Mouse (Mus musculus) MEL (cell line): ENCODE measurements around the gene Cdkn2d. TPM values are rescaled to one million over a fixed set of nuclear protein-coding genes. Genes with fewer than 3 reads are reported as not detected.
"Not testable (repeated sequence)": the region's sequence is repeated elsewhere in the genome, so short reads cannot be mapped to it uniquely, and the experiment has no call there.

ENCODE experiments used
- DNase-seq: peaks from one replicate; pipeline ENCODE4 v3.0.0; 2011; ENCODE audit warnings: low read depth, low spot score
- H3K27ac ChIP-seq: 2 replicates; pipeline ENCODE4 v1.5.1; 2012; ENCODE audit warnings: low read depth, mild to moderate bottlenecking, control low read depth, low read length, moderate library complexity; ENCODE audit not compliant: control insufficient read depth
- H3K27me3 ChIP-seq, 2 experiments: fragments of 150-350 bp in 1 of 2; sonication (generic) in 1 of 2; 2 replicates each; pipeline ENCODE4 v1.6.1; 2012; ENCODE audit warnings: low read length in 2 of 2, mild to moderate bottlenecking in 2 of 2, improper control_type of control experiment in 1 of 2, moderate library complexity in 1 of 2; ENCODE audit not compliant: insufficient read depth in 2 of 2, control insufficient read depth in 1 of 2
- H3K36me3 ChIP-seq, 2 experiments: 2 replicates each; pipeline ENCODE4 v1.6.1; 2012 to 2014; ENCODE audit warnings: low read length in 2 of 2, improper control_type of control experiment in 1 of 2, inconsistent platforms in 1 of 2, mild to moderate bottlenecking in 1 of 2; ENCODE audit not compliant: insufficient read depth in 2 of 2, control insufficient read depth in 1 of 2
- H3K4me1 ChIP-seq, 2 experiments: fragments of 150-350 bp in 1 of 2; sonication (generic) in 1 of 2; 2 replicates each; pipeline ENCODE4 v1.6.1; 2012; ENCODE audit warnings: low read length in 2 of 2, improper control_type of control experiment in 1 of 2, mild to moderate bottlenecking in 1 of 2; ENCODE audit not compliant: insufficient read depth in 2 of 2, control insufficient read depth in 1 of 2
- H3K4me3 ChIP-seq, 2 experiments: fragments of 150-350 bp in 1 of 2; sonication (generic) in 1 of 2; 2 replicates each; pipeline ENCODE4 v1.5.1; 2012; ENCODE audit warnings: low read depth in 2 of 2, low read length in 2 of 2, mild to moderate bottlenecking in 2 of 2, moderate library complexity in 2 of 2, control low read depth in 1 of 2, improper control_type of control experiment in 1 of 2; ENCODE audit not compliant: control insufficient read depth in 1 of 2, insufficient read depth in 1 of 2
- H3K79me2 ChIP-seq: 2 replicates; pipeline ENCODE4 v1.6.1; 2012; ENCODE audit warnings: mild to moderate bottlenecking, low read length, moderate library complexity; ENCODE audit not compliant: control insufficient read depth, poor library complexity, insufficient read depth
- H3K9ac ChIP-seq: 2 replicates; pipeline ENCODE4 v1.6.1; 2012; ENCODE audit warnings: low read depth, mild to moderate bottlenecking, control low read depth, low read length, moderate library complexity; ENCODE audit not compliant: control insufficient read depth, poor library complexity, severe bottlenecking
- H3K9me3 ChIP-seq: fragments of 150-350 bp; sonication (generic); replicated peaks from 2 replicates; pipeline ENCODE4 v1.6.1; 2012; ENCODE audit warnings: mild to moderate bottlenecking, low read length, improper control_type of control experiment, moderate library complexity; ENCODE audit not compliant: insufficient read depth
- BHLHE40 ChIP-seq: IDR thresholded peaks from 2 replicates; pipeline ENCODE4 v1.6.1; 2012; ENCODE audit warnings: low read depth, mild to moderate bottlenecking, inconsistent platforms, low read length, improper control_type of control experiment, borderline replicate concordance
- E2F4 ChIP-seq: IDR thresholded peaks from 2 replicates; pipeline ENCODE4 v1.6.1; 2011; ENCODE audit warnings: low read depth, low read length, improper control_type of control experiment, borderline replicate concordance
- ELF1 ChIP-seq: IDR thresholded peaks from 2 replicates; pipeline ENCODE4 v1.6.1; 2014; ENCODE audit warnings: low read depth, mild to moderate bottlenecking, inconsistent platforms, low read length, improper control_type of control experiment, moderate library complexity
- ETS1 ChIP-seq: IDR thresholded peaks from 2 replicates; pipeline ENCODE4 v1.6.1; 2012; ENCODE audit warnings: low read depth, mild to moderate bottlenecking, inconsistent platforms, low read length, improper control_type of control experiment, moderate library complexity
- GABPA ChIP-seq: IDR thresholded peaks from 2 replicates; pipeline ENCODE4 v1.6.1; 2012; ENCODE audit warnings: low read depth, mild to moderate bottlenecking, inconsistent platforms, low read length, improper control_type of control experiment, moderate library complexity
- GATA1 ChIP-seq: IDR thresholded peaks from 2 replicates; pipeline ENCODE4 v1.6.1; 2011; ENCODE audit warnings: low read depth, low read length, improper control_type of control experiment
- KAT2A ChIP-seq: conservative IDR thresholded peaks from 2 replicates; pipeline ENCODE4 v1.6.1; 2012; ENCODE audit warnings: low read depth, low read length, improper control_type of control experiment, inconsistent platforms
- MXI1 ChIP-seq: IDR thresholded peaks from 2 replicates; pipeline ENCODE4 v1.6.1; 2011; ENCODE audit warnings: mild to moderate bottlenecking, low read depth, low read length, improper control_type of control experiment
- MYC ChIP-seq: IDR thresholded peaks from 2 replicates; pipeline ENCODE4 v1.6.1; 2011; ENCODE audit warnings: low read depth, mild to moderate bottlenecking, low read length, improper control_type of control experiment, moderate library complexity
- NELFE ChIP-seq: IDR thresholded peaks from 2 replicates; pipeline ENCODE4 v1.6.1; 2011; ENCODE audit warnings: low read depth, low read length, improper control_type of control experiment
- POLR2A ChIP-seq, 2 experiments: IDR thresholded peaks; 2 replicates each; pipeline ENCODE4 v1.6.1; 2011 to 2012; ENCODE audit warnings: low read length in 2 of 2, mild to moderate bottlenecking in 2 of 2, control low read depth in 1 of 2, improper control_type of control experiment in 1 of 2, low read depth in 1 of 2, moderate library complexity in 1 of 2; ENCODE audit not compliant: control insufficient read depth in 1 of 2, insufficient read depth in 1 of 2, poor library complexity in 1 of 2
- POLR2AphosphoS2 ChIP-seq: IDR thresholded peaks from 2 replicates; pipeline ENCODE4 v1.6.1; 2011; ENCODE audit warnings: low read length, improper control_type of control experiment
- POLR2AphosphoS5 ChIP-seq: IDR thresholded peaks from 2 replicates; pipeline ENCODE4 v1.6.1; 2012; ENCODE audit warnings: low read depth, borderline replicate concordance, mild to moderate bottlenecking, inconsistent platforms, low read length, moderate library complexity, mixed read lengths
- RAD21 ChIP-seq: IDR thresholded peaks from 2 replicates; pipeline ENCODE4 v1.6.1; 2011; ENCODE audit warnings: mild to moderate bottlenecking, low read depth, low read length, improper control_type of control experiment
- TAL1 ChIP-seq: IDR thresholded peaks from 2 replicates; pipeline ENCODE4 v1.6.1; 2012; ENCODE audit warnings: mild to moderate bottlenecking, inconsistent platforms, low read length, moderate library complexity, mixed read lengths
- TBP ChIP-seq: IDR thresholded peaks from 2 replicates; pipeline ENCODE4 v1.8.0; 2011; ENCODE audit warnings: low read depth, low read length, improper control_type of control experiment
- TCF12 ChIP-seq: IDR thresholded peaks from 2 replicates; pipeline ENCODE4 v1.6.1; 2014; ENCODE audit warnings: low read depth, mild to moderate bottlenecking, inconsistent platforms, low read length, improper control_type of control experiment, moderate library complexity
- USF1 ChIP-seq: IDR thresholded peaks from 2 replicates; pipeline ENCODE4 v1.6.1; 2014; ENCODE audit warnings: low read depth, mild to moderate bottlenecking, inconsistent platforms, low read length, improper control_type of control experiment, moderate library complexity
- USF2 ChIP-seq, 2 experiments: IDR thresholded peaks; 2 replicates each; pipeline ENCODE4 v1.6.1; 2011 to 2012; ENCODE audit warnings: improper control_type of control experiment in 2 of 2, low read length in 2 of 2, borderline replicate concordance in 1 of 2, inconsistent platforms in 1 of 2, low read depth in 1 of 2, mild to moderate bottlenecking in 1 of 2; ENCODE audit not compliant: insufficient read depth in 1 of 2
- ZC3H11A ChIP-seq: IDR thresholded peaks from 2 replicates; pipeline ENCODE4 v1.6.1; 2012; ENCODE audit warnings: low read depth, mild to moderate bottlenecking, inconsistent platforms, low read length, improper control_type of control experiment
- ZKSCAN1 ChIP-seq: IDR thresholded peaks from 2 replicates; pipeline ENCODE4 v1.6.1; 2012; ENCODE audit warnings: low read depth, mild to moderate bottlenecking, inconsistent platforms, low read length, improper control_type of control experiment, moderate library complexity
- ZNF384 ChIP-seq: IDR thresholded peaks from 2 replicates; pipeline ENCODE4 v1.6.1; 2012; ENCODE audit warnings: low read depth, mild to moderate bottlenecking, inconsistent platforms, low read length, improper control_type of control experiment
- polyA plus RNA-seq, 2 experiments: library from polyadenylated mRNA; stranded (reverse) in 1 of 2; unstranded in 1 of 2; fragments of >175 nt in 1 of 2; fragments of >200 nt in 1 of 2; gene quantifications; 2 replicates each; pipeline versions ENCODE4 v1.2.1 to v1.2.4; 2012; ENCODE audit warnings: low replicate concordance in 2 of 2, low read depth in 1 of 2; ENCODE audit not compliant: insufficient read length in 2 of 2, insufficient read depth in 1 of 2, missing spikeins in 1 of 2
- total RNA-seq: library from RNA; depleted of rRNA; stranded (reverse); fragments of 300-350 nt; gene quantifications from 2 replicates; pipeline ENCODE4 v1.2.3, GENCODE M21; 2012

Cdkn2d gene
- total and polyA plus RNA-seq, 3 experiments, result 40.1 to 67.9 TPM; not detected in 1

DNA sequence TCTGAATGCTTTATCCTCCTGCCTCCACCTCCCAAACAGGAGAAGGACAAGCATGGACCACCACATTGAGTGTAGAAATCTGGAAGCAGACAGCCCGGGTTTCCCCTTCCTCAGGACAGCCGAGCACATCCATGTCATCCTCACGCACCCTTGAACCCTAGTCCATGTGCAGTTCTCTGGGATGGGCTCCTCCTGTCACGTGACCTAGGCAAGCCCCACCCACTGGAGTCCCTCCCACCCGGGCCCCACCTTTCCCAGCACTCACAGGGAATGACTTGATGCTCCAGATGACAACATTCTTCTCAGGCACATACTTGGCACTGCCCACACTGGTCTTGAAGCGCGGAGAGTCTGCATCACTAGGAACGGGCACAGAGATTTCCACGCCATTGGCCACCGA lies 7.8 kb upstream of the Cdkn2d start:
- Histone ChIP-seq H3K79me2 (no peaks in the 10 kb centered on the region), H3K4me3 (no peak overlapping the region), H3K27me3 (peaks cover 8 to 9% of the 10 kb centered on the region in 2 experiments; a peak in 3 of 4 replicates), H3K9me3 (no peaks in the 10 kb centered on the region), H3K27ac (no peak overlapping the region), H3K4me1 (no peaks in the 10 kb centered on the region), H3K36me3 (no peaks in the 10 kb centered on the region), H3K9ac (no peak overlapping the region)
- no peak for TF ChIP-seq POLR2A (IDR thresholded peaks at IDR 0.05; ENCODE audit: control insufficient read depth in 1 of 2, insufficient read depth in 1 of 2, low read depth in 1 of 2, low read length in 2 of 2, poor library complexity in 1 of 2)
- TF ChIP-seq ZNF384, result no peak
- TF ChIP-seq E2F4, result no peak
- no peak for TF ChIP-seq TCF12
- no peak for TF ChIP-seq RAD21
- no peak for TF ChIP-seq MXI1
- no peak for TF ChIP-seq POLR2AphosphoS2
- no peak for TF ChIP-seq GATA1
- TF ChIP-seq MYC, result no peak
- TF ChIP-seq TBP, result no peak
- TF ChIP-seq BHLHE40, result peak; percentile 42; the same call in 1 of the 2 replicates
- no peak for TF ChIP-seq ELF1
- no peak for TF ChIP-seq NELFE
- peak; percentile 83 for TF ChIP-seq USF1
- TF ChIP-seq USF2 (IDR thresholded peaks at IDR 0.05; ENCODE audit: borderline replicate concordance in 1 of 2, insufficient read depth in 1 of 2, low read depth in 1 of 2, low read length in 2 of 2), result peak; percentile 21 to 48; a peak in 1 of 4 replicates
- no peak for TF ChIP-seq GABPA
- TF ChIP-seq TAL1, result no peak; the same call in 1 of the 2 replicates
- DNase-seq, result no peak

DNA sequence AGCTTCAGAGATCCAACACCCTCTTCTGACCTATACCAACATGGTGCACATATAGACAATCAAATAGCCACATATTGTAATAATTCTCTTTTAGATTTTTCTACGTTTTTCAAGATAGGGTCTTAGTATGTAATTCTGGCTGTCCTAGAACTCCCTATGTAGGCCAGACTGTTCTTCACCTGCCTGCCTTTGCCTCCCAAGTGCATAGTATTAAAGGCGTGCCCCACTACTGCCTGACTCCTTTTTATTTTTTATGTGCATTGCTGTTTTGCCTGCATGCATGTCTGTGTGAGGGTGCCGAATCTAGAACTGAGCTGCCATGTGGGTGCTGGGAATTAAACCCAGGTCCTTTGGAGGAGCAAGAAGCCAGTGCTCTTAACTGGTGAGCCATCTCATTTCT lies 1.1 kb upstream of the Cdkn2d start:
- Histone ChIP-seq H3K27me3 (peaks cover 0 to 5% of the 10 kb centered on the region in 2 experiments; a peak in 2 of 4 replicates), H3K36me3 (peaks cover 0 to 27% of the 10 kb centered on the region in 2 experiments; a peak in 2 of 4 replicates), H3K4me1 (peaks cover 18 to 20% of the 10 kb centered on the region in 2 experiments), H3K79me2 (peaks cover 30% of the 10 kb centered on the region)
- TF ChIP-seq ZKSCAN1 (no peak), KAT2A (no peak), TBP (no peak), ETS1 (no peak), ZC3H11A (no peak), POLR2AphosphoS5 (no peak)
- TF ChIP-seq, all 39 proteins: peak for 0
- Histone ChIP-seq H3K9ac (peak overlapping the region; percentile 28), H3K9me3 (no peaks in the 10 kb centered on the region), H3K27ac (no peak overlapping the region), H3K4me3 (peak overlapping the region in 1 of 2 experiments; percentile 47; a peak in 2 of 4 replicates)
- DNase-seq, result peak; percentile 71

DNA sequence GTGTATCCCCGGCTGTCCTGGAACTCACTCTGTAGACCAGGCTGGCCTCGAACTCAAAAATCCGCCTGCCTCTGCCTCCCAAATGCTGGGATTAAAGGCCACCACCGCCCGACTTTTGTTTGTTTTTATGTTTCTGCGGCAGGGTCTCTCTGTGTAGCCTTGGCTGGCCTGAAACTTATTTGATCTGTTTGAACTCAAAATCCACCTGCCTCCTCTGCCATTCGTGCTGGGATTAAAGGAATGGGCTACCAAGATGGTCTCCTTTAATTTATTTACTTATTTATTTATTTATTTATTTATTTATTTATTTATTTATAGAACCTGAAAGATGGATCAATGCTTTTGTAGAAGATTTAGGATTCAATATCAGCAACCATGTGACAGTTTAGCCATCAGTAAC lies 661 bp upstream of the Cdkn2d start:
- Histone ChIP-seq H3K27ac (peak overlapping the region; percentile 92), H3K4me3 (peak overlapping the region; percentile 47 to 73), H3K4me1 (peaks cover 20 to 21% of the 10 kb centered on the region in 2 experiments), H3K79me2 (peaks cover 34% of the 10 kb centered on the region), H3K36me3 (peaks cover 0 to 29% of the 10 kb centered on the region in 2 experiments; a peak in 2 of 4 replicates), H3K9ac (peak overlapping the region; percentile 81)
- not testable (repeated sequence) for H3K9me3 ChIP-seq, H3K27me3 ChIP-seq
- peak; percentile 75 for DNase-seq
